Mouse (Mus musculus) adrenal gland, postnatal 36 days (tissue): ENCODE data around the gene Muc5ac. TPM values are rescaled to one million over a fixed set of nuclear protein-coding genes. Genes with fewer than 3 reads are reported as not detected.

Source experiments
- DNase-seq, 2 experiments: peaks; one replicate each; pipeline ENCODE4 v3.0.0; 2021; ENCODE audit warnings: mixed read lengths in 1 of 2
- total RNA-seq, 2 experiments: library from RNA; stranded (reverse); gene quantifications; 2 replicates each; pipeline ENCODE4 v1.2.3; 2021

The Muc5ac gene
- total RNA-seq, 2 experiments from 2014 or later = not detected

GRCm38 (mm10) chr7:141835941-141836340 is 47.2 kb downstream of the Muc5ac start:
- DNase-seq = no peak

- DNase-seq = no peak
Observed at GRCm38 (mm10) chr7:141836423-141836822, 47.7 kb downstream of the Muc5ac start.

- peak in 1 of 2 experiments; percentile 7 for DNase-seq
Observed at GRCm38 (mm10) chr7:141838779-141839178, 50.0 kb downstream of the Muc5ac start, which contains the start of gene Muc5b. Gene Muc5b (plus strand): TSS chr7:141839070.

GRCm38 (mm10) chr7:141840354-141840753 is 51.6 kb downstream of the Muc5ac start:
- no peak for DNase-seq

- DNase-seq = no peak
Observed at GRCm38 (mm10) chr7:141861046-141861445, 72.3 kb downstream of the Muc5ac start.

Other genes starting within 250 kb of the Muc5ac start
- gene Chid1, start 249.1 kb upstream of the Muc5ac start, total RNA-seq = 10 to 100 TPM; 57.4 to 58.5 TPM
- 10 to 100 TPM; 57.5 to 75.9 TPM for gene Ap2a2, start 226.8 kb upstream of the Muc5ac start, total RNA-seq
- gene Muc6, start 133.7 kb upstream of the Muc5ac start, total RNA-seq = not detected
- gene Muc2, start 98.6 kb upstream of the Muc5ac start, total RNA-seq = under 1 TPM; 0.33 to 0.59 TPM
- not detected for gene Muc5b, start 50.1 kb downstream of the Muc5ac start, total RNA-seq
- gene Tollip, start 129.5 kb downstream of the Muc5ac start, total RNA-seq = 10 to 100 TPM; 60.4 to 61.2 TPM
- 1 to 10 TPM; 1.6 to 2.1 TPM for gene Brsk2, start 160.8 kb downstream of the Muc5ac start, total RNA-seq